Mouse (Mus musculus) hematopoietic stem cell, adult 5-6 weeks (primary cell): Measurements from ENCODE around the gene Smco2. TPM values are rescaled to one million over a fixed set of nuclear protein-coding genes. Genes with fewer than 3 reads are reported as not detected.

ENCODE experiments used
- ATAC-seq, 2 experiments: fragments of 125-278 bp in 1 of 2; replicated peaks in 1 of 2; 2 replicates each; pipeline ENCODE4 v1.8.0; 2016 to 2017; ENCODE audit warnings: inconsistent platforms in 2 of 2, mild to moderate bottlenecking in 2 of 2, moderate number of reproducible peaks in 2 of 2, low read depth in 1 of 2, moderate TSS enrichment in 1 of 2; ENCODE audit not compliant: low FRiP score in 2 of 2, poor library complexity in 2 of 2, severe bottlenecking in 2 of 2, insufficient read depth in 1 of 2, low TSS enrichment in 1 of 2
- total RNA-seq: library from RNA; stranded (forward); fragments of 172-1452, 232-1000 nt; gene quantifications from 2 replicates; pipeline ENCODE4 v1.2.3, GENCODE M21; 2017

Smco2 gene
- not detected in 2 replicates for total RNA-seq

DNA sequence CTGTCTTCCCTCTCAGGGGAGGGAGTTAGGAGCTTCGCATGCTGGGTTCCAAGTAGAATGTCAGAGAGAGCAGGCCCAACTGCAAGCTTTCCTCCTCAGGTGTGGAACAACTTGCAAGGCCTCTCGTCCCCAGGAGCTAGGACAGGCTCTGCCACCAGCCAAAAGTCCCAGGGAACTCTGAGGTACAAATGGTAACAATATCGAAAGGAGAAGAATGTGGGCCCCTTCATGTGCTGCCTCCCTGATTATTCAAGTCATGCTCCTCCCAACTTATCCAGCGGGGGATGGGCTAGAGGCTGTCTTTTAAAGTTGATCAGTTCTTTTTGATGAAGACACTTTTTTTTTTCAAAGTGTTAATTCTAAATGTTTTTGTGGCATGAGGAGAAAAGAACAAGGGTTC lies at the start of gene Smco2:
TSS of gene Smco2 (plus strand) at position 55 of the 400 bp plus-strand sequence.
- no peak for ATAC-seq

DNA sequence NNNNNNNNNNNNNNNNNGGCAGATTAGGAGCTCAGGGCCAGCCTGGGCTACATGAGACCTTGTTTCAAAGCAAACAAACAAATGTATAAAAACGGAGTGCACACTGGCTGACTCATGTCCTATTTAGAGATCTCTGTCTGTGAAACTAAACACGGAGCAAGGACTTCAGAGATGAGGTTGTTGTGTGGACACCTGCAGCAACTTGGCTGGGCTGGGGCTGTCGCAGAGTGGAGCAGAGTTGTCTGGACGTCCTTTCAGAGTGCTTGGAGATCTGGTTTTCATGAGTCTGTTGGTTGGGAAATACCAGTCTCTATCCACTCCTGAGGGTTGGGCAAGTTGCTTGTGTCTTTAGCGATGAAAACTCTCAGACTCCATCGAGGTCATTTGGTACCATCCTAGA lies 39.9 kb upstream of the Smco2 start:
- ATAC-seq: no peak

DNA sequence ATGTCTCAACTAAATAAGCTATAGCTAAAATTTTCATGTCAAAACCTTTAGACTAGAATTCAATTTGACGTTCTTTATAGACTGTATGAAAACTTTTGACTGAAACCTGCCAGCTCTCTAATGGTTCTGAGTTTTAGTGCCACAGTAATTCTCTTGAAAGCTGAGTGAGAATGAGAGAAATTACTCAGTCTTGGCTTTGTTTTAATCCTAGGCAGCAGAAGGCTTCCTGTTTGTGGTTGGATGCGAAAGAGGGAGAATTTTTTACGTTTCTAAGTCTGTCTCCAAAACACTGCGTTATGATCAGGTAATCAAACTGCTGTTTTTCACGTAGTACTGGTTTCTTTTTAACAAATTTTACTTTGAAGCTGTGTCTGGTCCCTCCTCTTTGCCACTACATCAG lies 36.9 kb upstream of the Smco2 start:
- ATAC-seq: no peak

DNA sequence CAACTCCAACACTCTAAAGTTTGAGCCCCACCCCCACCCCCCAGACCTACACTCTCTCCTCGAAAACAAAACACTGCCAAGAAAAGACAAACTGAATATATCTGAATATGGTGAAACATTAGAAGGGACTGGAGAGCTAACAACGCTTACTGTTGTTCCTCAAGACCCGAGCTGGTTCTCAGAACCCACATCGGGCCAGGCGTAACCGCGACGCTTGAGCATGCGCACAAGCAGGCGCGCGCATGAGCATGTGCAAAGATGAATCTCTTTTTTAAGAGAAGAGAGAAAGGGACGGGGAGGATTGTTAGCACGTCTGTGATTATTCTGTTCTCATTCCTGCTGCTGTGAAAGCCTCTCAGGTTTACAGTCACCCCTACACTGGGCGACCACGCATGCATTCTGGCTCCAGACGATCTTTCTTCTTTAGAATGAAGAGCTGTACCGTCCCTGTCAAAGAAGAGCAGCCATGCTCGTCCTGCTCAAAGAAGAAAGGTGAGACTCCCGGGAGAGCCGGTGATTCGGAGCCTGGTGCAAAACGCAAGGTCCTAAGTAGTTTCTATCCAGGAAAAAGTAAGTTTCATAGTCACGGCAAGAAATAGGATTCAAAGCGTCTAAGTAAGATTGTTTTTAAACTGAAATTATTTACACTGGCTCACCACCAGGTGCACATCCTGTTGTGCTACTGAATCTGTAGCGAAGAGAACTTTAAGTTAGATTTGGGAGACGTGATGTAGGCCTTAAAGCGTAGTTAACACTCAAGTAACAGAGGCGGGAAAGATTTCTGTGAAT lies 29.5 kb upstream of the Smco2 start:
- no peak for ATAC-seq

DNA sequence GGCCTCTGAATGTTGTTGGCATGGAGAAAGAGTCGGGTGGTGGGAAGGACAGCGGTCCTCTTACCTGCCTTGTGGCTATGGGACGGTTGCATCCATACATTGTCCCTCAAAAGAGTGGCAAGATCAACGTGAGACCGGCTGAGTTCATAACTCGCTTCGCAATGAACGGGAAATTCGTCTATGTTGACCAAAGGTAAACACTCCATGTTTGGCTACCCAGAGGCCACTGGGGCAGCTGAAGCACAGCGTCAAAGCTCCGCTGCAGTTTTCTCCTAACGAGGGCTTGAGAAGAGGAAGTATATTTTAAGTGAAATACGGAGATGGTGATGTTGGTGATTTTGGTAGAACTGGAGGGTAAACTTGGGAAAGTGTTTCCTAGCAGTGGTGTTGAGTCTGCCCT lies 27.9 kb upstream of the Smco2 start:
- ATAC-seq: no peak

DNA sequence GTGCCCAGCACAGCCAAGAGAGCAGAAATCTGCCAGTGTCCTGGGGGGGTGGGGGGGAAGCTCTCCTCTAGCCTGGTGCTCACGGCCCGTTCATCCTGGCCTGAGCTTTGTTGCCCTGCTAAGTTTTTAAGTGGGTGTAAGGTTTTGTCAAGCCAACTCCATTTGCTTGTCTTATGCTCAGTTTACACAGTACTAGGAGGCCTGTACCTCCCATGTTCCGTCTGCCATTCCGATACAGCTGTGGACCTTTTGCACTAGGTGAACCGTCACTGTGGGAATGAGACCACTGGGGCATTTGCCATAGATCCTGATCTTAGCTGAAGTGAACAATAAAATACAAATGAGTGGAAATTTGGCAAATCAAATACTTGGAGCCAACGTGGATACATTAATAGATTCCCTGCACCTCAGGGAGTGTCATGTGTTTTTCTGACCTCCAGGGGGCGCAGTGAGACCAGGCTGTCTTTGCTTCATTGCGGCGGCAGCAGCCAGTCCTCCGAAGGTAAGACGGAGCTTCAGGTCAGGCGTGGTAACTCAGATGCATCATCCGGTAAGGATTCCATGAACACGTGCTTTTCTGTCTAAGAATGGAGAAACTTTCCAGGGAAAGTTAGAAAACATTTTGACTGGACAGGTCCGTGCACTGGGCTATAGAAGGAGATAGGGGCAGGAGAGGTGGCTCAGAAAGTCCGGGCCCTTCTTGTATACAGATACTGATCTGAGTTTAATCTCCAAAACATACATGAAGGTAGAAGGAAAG lies 25.0 kb upstream of the Smco2 start:
- ATAC-seq: peak; percentile 76 to 82

DNA sequence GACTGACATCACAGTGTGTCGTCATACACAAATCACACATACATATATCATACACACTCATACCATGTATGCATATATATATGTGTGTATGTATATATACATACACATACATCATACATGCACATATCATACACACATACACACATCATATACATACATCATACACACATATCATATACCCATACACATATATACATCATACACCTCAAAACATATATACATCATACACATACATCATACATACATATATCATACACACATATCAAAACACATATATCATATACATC lies 24.5 kb upstream of the Smco2 start:
- no peak for ATAC-seq

DNA sequence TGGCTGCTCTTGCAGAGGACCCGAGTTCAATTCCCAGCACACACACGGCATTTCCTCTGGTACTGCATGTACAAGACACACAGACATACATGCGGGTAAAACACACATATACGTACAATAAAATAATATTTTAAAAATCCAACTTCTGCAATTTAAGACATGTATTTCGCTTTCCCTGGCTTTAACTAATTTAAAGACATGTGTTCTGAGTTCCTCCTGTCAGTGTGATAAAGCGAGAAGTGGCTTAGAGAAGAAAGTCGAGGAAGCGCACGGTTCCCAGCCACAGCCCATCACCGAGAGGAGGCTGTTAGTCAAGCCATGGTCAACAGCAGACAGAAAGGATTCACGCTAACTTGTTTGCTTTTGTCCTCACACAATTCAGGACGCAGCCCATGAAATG lies 18.6 kb upstream of the Smco2 start:
- ATAC-seq: no peak

DNA sequence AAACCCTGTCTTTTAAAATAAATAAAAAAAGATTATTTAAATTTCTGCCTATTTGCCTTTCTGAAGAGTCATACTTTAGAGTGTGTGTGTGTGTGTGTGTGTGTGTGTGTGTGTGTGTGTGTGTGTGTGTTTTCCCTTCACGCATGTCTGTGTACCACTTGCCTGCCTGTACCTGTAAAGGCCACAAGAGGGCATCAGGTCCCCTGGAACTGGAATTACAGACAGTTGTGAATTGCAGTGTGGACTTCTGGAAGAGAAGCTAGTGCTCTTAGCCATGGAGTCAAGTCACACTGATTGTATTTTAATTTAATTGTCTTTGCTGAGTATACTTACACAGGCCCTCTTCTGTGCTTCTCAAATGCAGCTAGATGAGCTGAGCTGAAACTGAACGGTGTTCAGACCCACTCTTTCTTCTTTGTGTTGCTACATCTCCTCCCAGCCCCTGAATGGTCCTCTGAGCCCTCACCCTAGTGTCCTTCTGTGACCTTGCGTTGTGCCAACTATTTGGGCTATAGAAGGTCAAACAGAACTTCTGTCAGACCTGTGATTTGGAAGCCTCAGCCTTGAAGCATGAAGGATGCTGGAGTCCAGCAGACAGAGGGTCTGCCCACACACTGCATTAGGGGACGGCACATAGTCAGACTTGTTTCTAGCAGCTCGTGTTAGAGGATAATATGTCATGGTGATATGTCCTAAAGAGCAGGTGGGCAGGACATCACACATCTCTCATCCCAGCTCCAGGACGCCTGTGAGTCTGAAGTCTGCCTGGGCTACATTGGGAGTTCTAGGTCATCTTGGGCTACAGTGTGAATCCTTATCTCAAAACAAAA lies 16.2 kb upstream of the Smco2 start:
- peak; percentile 75 to 91; a peak in 3 of 4 replicates for ATAC-seq

DNA sequence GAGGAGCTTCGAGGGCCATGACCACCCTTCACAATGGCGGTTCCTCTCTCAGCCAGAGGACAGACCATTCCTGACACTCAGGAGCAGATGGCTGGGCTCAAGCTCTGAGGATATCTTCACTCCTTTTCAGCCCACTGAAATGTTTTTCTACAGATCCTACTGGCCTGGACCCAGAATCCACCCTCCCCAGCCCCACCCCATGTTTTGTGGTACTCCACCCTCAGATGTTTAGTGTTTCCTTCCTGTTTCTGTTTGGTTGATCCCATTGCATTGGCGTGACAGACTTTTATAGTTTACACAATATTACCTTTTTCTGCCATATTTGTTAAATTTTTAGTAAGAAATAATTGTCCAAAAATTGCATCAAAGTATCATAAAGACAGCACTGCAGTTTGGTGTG lies 15.6 kb upstream of the Smco2 start:
- ATAC-seq: 0 out of 4 replicates have a peak, but pooled peaks of 1 of the 2 experiments have one; percentile 7

DNA sequence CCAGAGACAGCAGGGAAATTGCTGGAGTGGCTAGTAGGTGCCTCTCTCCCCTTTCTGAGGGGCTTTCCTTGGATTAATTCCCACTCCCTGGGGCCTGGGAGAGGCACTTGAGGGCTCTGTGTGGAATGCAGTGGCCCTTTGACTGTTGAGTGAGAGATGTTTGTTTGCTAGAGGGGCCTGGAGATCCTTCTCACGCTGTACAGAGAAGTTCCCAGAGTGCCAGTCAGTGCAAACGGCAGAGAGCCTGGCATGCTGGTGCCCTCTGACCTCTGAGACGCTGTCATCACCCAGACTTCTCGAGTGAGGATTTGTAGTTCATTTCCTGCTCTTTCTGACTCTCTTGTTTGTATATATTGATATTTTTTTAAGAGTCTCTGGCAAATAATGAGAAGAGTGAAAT lies 14.1 kb upstream of the Smco2 start:
- ATAC-seq: no peak

DNA sequence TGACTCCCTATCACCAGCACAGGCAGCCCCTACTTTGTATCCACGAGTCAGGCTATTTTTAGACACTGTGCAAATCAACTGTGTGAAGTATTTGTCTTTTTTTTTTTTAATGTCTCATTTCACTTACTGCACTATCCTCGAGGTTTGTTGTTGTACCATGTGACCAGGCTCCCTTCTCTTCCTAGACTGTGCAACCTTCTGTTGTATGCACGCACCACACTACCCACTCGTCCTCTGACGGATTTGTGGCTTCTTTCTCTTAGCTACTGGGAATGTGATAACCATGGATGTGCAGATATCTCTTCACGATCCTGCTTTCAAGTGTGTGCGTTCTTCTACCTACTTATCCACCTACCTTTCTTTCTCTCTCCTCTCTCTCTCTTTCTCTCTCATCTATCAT lies 12.6 kb upstream of the Smco2 start:
- no peak for ATAC-seq

DNA sequence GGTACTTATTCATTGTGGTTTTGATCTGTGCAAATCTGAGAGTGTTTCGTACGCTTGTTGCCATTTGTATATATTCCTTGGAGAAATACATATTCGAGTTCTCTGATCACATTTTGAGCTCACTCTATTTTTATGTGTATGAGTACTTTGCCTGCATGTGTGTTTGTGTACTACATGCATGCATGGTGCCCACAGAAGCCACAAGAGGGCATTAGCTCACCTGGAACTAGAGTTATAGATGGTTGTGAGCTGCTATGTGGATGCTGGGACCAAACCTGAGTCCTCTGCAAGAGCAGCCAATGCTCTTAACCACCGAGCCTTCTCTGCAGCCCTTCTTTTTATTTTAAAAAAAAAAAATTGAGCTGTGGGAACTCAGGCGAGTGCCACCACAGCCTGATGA lies 11.5 kb upstream of the Smco2 start:
- ATAC-seq: no peak

DNA sequence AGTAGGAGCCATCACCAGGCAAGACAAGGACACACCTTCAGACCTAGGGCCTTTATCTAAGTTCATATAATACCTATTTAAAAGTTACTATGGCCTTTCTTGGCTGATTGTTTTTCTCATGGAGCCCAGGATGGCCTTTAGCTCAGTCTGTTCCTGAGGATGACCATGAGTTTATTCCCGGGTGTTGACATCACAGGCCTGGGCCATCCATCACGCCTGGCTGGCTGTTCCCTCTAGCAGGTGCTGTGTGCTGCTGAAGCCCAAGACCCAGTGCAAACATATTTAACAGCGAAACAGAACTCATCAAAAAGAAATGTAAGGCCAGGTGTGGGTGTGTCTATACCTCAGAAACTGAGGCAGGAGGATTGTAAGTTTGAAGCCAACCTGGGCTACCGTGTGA lies 11.0 kb upstream of the Smco2 start:
- no peak for ATAC-seq

DNA sequence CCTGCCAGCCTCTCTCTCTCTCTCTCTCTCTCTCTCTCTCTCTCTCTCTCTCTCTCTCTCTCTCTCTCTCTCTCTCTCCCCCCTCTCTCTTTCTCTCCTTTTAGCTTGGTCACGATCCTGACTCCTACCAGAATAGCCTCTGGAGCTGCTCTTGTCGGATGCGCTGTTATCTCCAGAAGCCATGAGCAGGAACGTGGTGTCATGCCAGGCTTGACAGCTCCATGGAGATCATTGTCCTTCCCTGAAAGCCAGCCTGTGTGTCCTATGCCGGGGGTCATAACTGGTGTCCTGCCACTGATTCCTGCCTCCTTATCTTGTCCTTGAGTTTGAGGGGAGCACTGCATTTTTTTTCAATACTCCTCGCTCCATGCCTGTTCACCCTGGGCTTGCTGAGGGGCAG lies 5.0 kb upstream of the Smco2 start:
- ATAC-seq: no peak

DNA sequence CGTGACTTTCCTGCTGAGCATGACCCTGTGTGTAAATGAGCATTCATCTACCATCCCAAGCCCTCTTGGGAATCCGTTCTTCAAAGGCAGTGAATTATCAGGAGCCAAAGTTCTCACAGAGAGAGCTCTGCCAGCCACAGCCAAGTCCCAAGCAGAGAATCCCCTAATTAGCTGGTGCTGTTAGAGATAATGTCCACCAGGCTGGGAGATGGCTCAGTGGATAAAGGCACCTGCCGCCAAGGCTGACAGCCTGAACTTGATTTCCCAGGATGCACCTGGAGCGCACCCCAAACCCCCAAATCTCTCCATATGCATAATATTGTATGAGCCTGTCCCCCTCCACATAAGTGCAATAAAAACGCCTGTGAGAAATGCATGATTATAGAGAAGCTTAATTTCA lies 4.6 kb upstream of the Smco2 start:
- no peak for ATAC-seq

DNA sequence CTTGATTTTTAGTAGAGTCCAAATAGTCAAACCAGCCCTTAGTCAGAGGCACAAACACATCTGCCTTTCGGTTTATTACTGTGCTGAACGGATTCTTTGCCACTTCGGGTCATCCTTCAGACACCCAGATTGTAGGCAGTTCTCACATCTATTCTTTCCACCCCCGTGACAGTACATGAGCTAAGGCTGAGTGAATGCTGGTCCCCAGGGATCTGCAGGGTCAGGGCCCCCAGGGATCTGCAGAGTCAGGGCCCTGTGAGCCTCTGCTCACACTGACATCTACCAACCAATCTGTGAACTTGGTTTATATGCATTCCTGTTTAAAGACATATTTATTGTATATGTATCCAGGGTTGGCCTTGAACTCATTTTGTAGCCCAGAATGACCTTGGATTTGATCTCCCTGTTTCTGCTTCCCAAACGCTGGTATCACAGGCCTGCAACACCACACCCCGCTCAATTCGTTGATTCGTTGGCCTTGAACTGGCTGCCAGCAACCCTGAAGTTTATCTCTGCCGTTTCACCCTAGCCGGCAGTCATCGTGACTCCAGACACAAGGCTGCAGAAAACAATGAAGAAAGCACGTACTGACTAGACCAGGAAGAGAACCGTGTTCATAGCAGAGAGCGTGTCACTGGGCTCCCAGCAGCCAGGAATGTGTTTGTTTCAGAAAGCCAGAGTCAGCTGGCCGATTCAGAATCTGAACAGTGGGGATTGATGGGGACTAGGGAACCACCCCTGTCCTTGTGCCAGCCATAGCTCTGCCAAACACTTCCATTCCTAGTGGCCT lies 3.7 kb upstream of the Smco2 start:
- no peak for ATAC-seq
